In the genomic region with DNA sequence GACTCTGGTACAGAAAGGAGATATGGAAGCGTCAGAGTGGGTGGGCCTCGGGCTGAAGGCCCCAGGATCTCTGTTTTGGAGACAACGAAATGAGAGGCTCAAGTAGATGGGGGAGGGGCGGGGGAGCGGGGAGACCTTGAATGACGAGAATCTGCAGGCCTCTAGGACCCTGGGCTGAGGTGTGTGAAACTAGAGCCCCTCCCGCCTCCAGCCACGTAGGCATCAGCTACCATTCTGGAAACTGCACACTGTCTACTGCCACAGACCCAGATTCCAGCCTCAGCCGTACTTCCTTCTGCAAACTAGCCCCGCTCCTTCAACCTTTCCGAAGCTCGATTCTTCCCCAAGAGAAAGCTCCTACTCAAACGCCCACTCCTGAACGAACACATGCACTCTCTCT, we compare ENCODE assay signal across 8 mouse cellular contexts. TPM values are rescaled to one million over a fixed set of nuclear protein-coding genes. Genes with fewer than 3 reads are reported as not detected.
DNase-seq lines count a peak whose midpoint lies in the region; ATAC-seq and TF ChIP-seq lines count a peak whose summit lies in the region.
"Had no signal": no experiment of that assay in that cellular context is flagged by ENCODE, and none has a peak within 500 bp of the region (broad histone marks: within the 10 kb centered on the region; RNA-seq: fewer than 3 reads in every experiment).

No protein-coding gene starts in this region.

- H3K36me3 ChIP-seq in megakaryocyte, embryonic 14.5 days (replicated peaks; ENCODE audit: low read length) = no peaks in the 10 kb centered on the region
- H3K36me3 ChIP-seq in hindbrain, postnatal 0 days (ENCODE audit: insufficient read depth, low read length) = no peaks in the 10 kb centered on the region
- peaks cover 14% of the 10 kb centered on the region for H3K36me3 ChIP-seq in midbrain, embryonic 13.5 days

- peak overlapping the region; percentile 98 for H3K27ac ChIP-seq in hindbrain, postnatal 0 days
- peak overlapping the region; percentile 98 for H3K27ac ChIP-seq in midbrain, embryonic 13.5 days

- peaks cover 34% of the 10 kb centered on the region for H3K4me1 ChIP-seq in megakaryocyte, embryonic 14.5 days
- peaks cover 6% of the 10 kb centered on the region; the same call in 1 of the 2 replicates for H3K4me1 ChIP-seq in hindbrain, postnatal 0 days (ENCODE audit: insufficient read depth, low read length)
- peaks cover 47% of the 10 kb centered on the region for H3K4me1 ChIP-seq in midbrain, embryonic 13.5 days (replicated peaks)

- DNase-seq in embryo, embryonic 11.5 days (ENCODE audit: low read depth, low spot score) = peak; percentile 56
- DNase-seq in hindbrain, postnatal 0 days (ENCODE audit: low spot score) = peak; percentile 88
- DNase-seq in ovary, postnatal 10 days (ENCODE audit: low spot score) = no peak
- no peak for DNase-seq in thymus, postnatal 10 days (ENCODE audit: low spot score in 2 of 2)

- WGBS in hindbrain, postnatal 0 days = 7% methylated on average over 14 of the region's 14 CpGs
- WGBS in midbrain, embryonic 13.5 days = 6% methylated on average over 14 of the region's 14 CpGs

- no peak for TF ChIP-seq CTCF in hindbrain, postnatal 0 days (IDR thresholded peaks at IDR 0.05; ENCODE audit: low read depth)

- H3K9me3 ChIP-seq in megakaryocyte, embryonic 14.5 days = no peaks in the 10 kb centered on the region
- H3K9me3 ChIP-seq in hindbrain, postnatal 0 days (ENCODE audit: low read length) = no peaks in the 10 kb centered on the region
- H3K9me3 ChIP-seq in midbrain, embryonic 13.5 days = no peaks in the 10 kb centered on the region

- peak overlapping the region; percentile 93 for H3K4me2 ChIP-seq in hindbrain, postnatal 0 days (ENCODE audit: low read depth, low read length)
- peak overlapping the region; percentile 81 for H3K4me2 ChIP-seq in midbrain, embryonic 13.5 days (replicated peaks)

- peak overlapping the region; percentile 76 for H3K4me3 ChIP-seq in megakaryocyte, embryonic 14.5 days (replicated peaks)
- H3K4me3 ChIP-seq in hindbrain, postnatal 0 days (ENCODE audit: low read length) = peak overlapping the region; percentile 70
- peak overlapping the region; percentile 71 for H3K4me3 ChIP-seq in midbrain, embryonic 13.5 days (replicated peaks)

- H3K27me3 ChIP-seq in megakaryocyte, embryonic 14.5 days (replicated peaks) = peaks cover 89% of the 10 kb centered on the region
- H3K27me3 ChIP-seq in hindbrain, postnatal 0 days (ENCODE audit: insufficient read depth, low read length) = no peaks in the 10 kb centered on the region
- H3K27me3 ChIP-seq in midbrain, embryonic 13.5 days = 0 out of 2 replicates have a peak, but pooled peaks cover 10% of the 10 kb centered on the region

- peak overlapping the region; percentile 92 for H3K9ac ChIP-seq in hindbrain, postnatal 0 days (replicated peaks; ENCODE audit: low read length)
- peak overlapping the region; percentile 96 for H3K9ac ChIP-seq in midbrain, embryonic 13.5 days (replicated peaks)

- ATAC-seq in megakaryocyte, adult 5-6 weeks (ENCODE audit: poor library complexity, severe bottlenecking) = no peak
- peak; percentile 73 for ATAC-seq in hindbrain, postnatal 0 days
- peak; percentile 77 for ATAC-seq in midbrain, embryonic 13.5 days

RNA-seq across cellular contexts. Expression of gene P3h3, which starts 1.2 kb away (rescaled TPM):
- polyA plus RNA-seq in megakaryocyte, embryonic 14.5 days (2012; ENCODE audit: insufficient read depth, low replicate concordance) = 5.5 TPM in 1 of 2 replicates, not detected in the other
- total RNA-seq in megakaryocyte, adult 5-6 weeks (2015) = 0.09 and 0.14 TPM in 2 replicates
- 0.61 TPM in 1 of 2 replicates, not detected in the other for total RNA-seq in megakaryocyte, adult 5-6 weeks (2017)
- total RNA-seq in hindbrain, postnatal 0 days (2014; rRNA removed) = 71.3 and 79.5 TPM in 2 replicates
- polyA plus RNA-seq in hindbrain, postnatal 0 days (2015; fragmentation: Nextera tagmentation; extraction: Ambion mirVana) = 11.3 and 12.0 TPM in 2 replicates
- polyA plus RNA-seq in midbrain, embryonic 13.5 days (2015; fragmentation: Nextera tagmentation; extraction: Ambion mirVana) = 12.3 and 17.0 TPM in 2 replicates
- polyA plus RNA-seq: erythroblast, embryonic 14.5 days had no signal

RNA-seq across cellular contexts. Expression of gene Gpr162, which starts 7.5 kb away (rescaled TPM):
- polyA plus RNA-seq in megakaryocyte, embryonic 14.5 days (2012; ENCODE audit: insufficient read depth, low replicate concordance) = 0.82 and 7.7 TPM in 2 replicates
- not detected in 2 replicates for total RNA-seq in megakaryocyte, adult 5-6 weeks (2015)
- 0.33 TPM in 1 of 2 replicates, not detected in the other for total RNA-seq in megakaryocyte, adult 5-6 weeks (2017)
- total RNA-seq in hindbrain, postnatal 0 days (2014; rRNA removed) = 193 and 194 TPM in 2 replicates
- polyA plus RNA-seq in hindbrain, postnatal 0 days (2015; fragmentation: Nextera tagmentation; extraction: Ambion mirVana) = 30.1 and 31.9 TPM in 2 replicates
- 19.2 and 22.9 TPM in 2 replicates for polyA plus RNA-seq in midbrain, embryonic 13.5 days (2015; fragmentation: Nextera tagmentation; extraction: Ambion mirVana)

RNA-seq across cellular contexts. Expression of gene Gnb3, which starts 16.2 kb away (rescaled TPM):
- not detected in 2 replicates for polyA plus RNA-seq in megakaryocyte, embryonic 14.5 days (2012; ENCODE audit: insufficient read depth, low replicate concordance)
- not detected in 2 replicates for total RNA-seq in megakaryocyte, adult 5-6 weeks (2015)
- not detected in 2 replicates for total RNA-seq in megakaryocyte, adult 5-6 weeks (2017)
- total RNA-seq in hindbrain, postnatal 0 days (2014; rRNA removed) = 0.68 and 0.72 TPM in 2 replicates
- polyA plus RNA-seq in hindbrain, postnatal 0 days (2015; fragmentation: Nextera tagmentation; extraction: Ambion mirVana) = 1.6 and 2.2 TPM in 2 replicates
- polyA plus RNA-seq in midbrain, embryonic 13.5 days (2015; fragmentation: Nextera tagmentation; extraction: Ambion mirVana) = 5.1 and 7.5 TPM in 2 replicates
- polyA plus RNA-seq: erythroblast, embryonic 14.5 days had no signal

RNA-seq across cellular contexts. Expression of gene Cdca3, which starts 27.0 kb away (rescaled TPM):
- polyA plus RNA-seq in megakaryocyte, embryonic 14.5 days (2012; ENCODE audit: insufficient read depth, low replicate concordance) = 27.2 and 32.4 TPM in 2 replicates
- 160 and 180 TPM in 2 replicates for total RNA-seq in megakaryocyte, adult 5-6 weeks (2015)
- total RNA-seq in megakaryocyte, adult 5-6 weeks (2017) = 168 and 185 TPM in 2 replicates
- 34.7 and 39.9 TPM in 2 replicates for total RNA-seq in hindbrain, postnatal 0 days (2014; rRNA removed)
- 40.9 and 47.3 TPM in 2 replicates for polyA plus RNA-seq in hindbrain, postnatal 0 days (2015; fragmentation: Nextera tagmentation; extraction: Ambion mirVana)
- polyA plus RNA-seq in midbrain, embryonic 13.5 days (2015; fragmentation: Nextera tagmentation; extraction: Ambion mirVana) = 82.7 and 89.5 TPM in 2 replicates

RNA-seq across cellular contexts. Expression of gene Usp5, which starts 27.0 kb away (rescaled TPM):
- polyA plus RNA-seq in megakaryocyte, embryonic 14.5 days (2012; ENCODE audit: insufficient read depth, low replicate concordance) = 35.1 and 61.7 TPM in 2 replicates
- 31.8 and 32.7 TPM in 2 replicates for total RNA-seq in megakaryocyte, adult 5-6 weeks (2015)
- 56.3 and 58.5 TPM in 2 replicates for total RNA-seq in megakaryocyte, adult 5-6 weeks (2017)
- total RNA-seq in hindbrain, postnatal 0 days (2014; rRNA removed) = 222 and 233 TPM in 2 replicates
- 182 and 189 TPM in 2 replicates for polyA plus RNA-seq in hindbrain, postnatal 0 days (2015; fragmentation: Nextera tagmentation; extraction: Ambion mirVana)
- polyA plus RNA-seq in midbrain, embryonic 13.5 days (2015; fragmentation: Nextera tagmentation; extraction: Ambion mirVana) = 202 and 204 TPM in 2 replicates

Comparison
In these comparisons a context has a peak if more than half of its experiments do, and no peak if none do; other contexts are left out.
1. DNase-seq: peak in embryo, embryonic 11.5 days (single experiment) and hindbrain, postnatal 0 days (single experiment); none in ovary, postnatal 10 days (single experiment) and thymus, postnatal 10 days (0 of 2).
2. Peak in every context shown above with its lines, with median percentiles within 50 percentile points of each other: H3K4me3 ChIP-seq.